Mouse (Mus musculus): ENCODE results near the gene Ttll8. TPM values are rescaled to one million over a fixed set of nuclear protein-coding genes. Genes with fewer than 3 reads are reported as not detected.

Gene Ttll8
- polyA plus RNA-seq, 1 experiment from 2014 or later = 0.16 TPM

DNA sequence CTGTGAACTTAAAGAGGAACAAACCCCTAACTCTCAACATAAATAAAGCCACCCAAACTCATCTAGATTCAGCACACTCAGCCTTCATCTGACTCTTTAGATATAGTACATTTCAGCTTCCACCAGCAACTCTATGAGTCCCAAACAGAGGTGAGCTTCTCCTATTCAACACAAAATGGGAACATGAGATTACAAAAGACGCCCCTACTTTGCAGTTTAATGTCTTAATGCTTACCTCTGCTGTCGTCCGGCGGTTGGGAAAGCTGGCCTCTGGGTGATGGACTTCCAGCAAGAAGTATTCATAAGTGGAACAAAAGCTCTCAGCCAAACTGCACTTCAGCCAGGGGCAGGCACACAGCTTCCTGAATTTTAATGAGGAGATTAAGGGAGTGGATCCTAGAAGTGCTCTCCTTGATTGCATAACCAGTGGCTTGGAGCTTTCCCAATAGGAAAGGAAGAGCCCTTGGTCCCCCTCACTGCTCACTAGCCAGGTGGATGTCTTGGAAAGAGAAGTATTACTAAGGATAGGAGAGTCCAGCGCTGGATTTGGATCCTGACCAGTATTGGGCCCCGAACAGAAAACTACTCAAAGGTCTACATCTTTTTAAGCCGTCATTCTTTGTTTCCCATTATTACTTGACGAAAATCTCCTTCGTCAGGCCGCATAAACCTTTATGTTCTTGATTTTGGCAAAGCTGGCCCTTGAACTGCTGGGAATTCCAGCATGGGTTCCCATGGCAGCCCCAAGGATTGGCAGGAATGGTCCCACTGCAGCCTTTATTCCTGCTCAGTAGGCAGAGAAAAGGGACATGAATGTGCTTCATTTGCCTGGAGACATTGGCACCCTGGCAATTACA lies 24.3 kb upstream of the Ttll8 start, which contains the start of gene Mlc1:
Gene Mlc1, minus strand, starts transcription at position 727 of the 857 bp plus-strand sequence.
- WGBS = 10% methylated on average over 10 of the region's 10 CpGs
- Histone ChIP-seq H3K27me3 (ENCODE audit: control insufficient read depth, insufficient read depth, low read depth, low read length) (no peaks in the 10 kb centered on the region), H3K9ac (ENCODE audit: low read depth, low read length) (no peak within 1 kb of the TSS), H3K4me3 (ENCODE audit: low read depth, low read length) (no peak within 1 kb of the TSS; the same call in 1 of the 2 replicates), H3K4me1 (ENCODE audit: control insufficient read depth, insufficient read depth, low read length) (no peaks in the 10 kb centered on the region), H3K4me2 (ENCODE audit: low read length) (no peak within 1 kb of the TSS; the same call in 1 of the 2 replicates), H3K36me3 (ENCODE audit: control insufficient read depth, insufficient read depth, low read length) (no peaks in the 10 kb centered on the region), H3K27ac (ENCODE audit: low read length) (peak within 1 kb of the TSS; percentile 47), H3K9me3 (replicated peaks; ENCODE audit: control insufficient read depth, low read length, poor library complexity, severe bottlenecking) (no peaks in the 10 kb centered on the region)
- ATAC-seq = peak; percentile 91

- no peak overlapping the region for H3K27ac ChIP-seq (ENCODE audit: low read length)
- H3K4me2 ChIP-seq (ENCODE audit: low read length) = no peak overlapping the region
- 96% methylated on average over 4 of the region's 4 CpGs for WGBS
- no peaks in the 10 kb centered on the region for H3K9me3 ChIP-seq (replicated peaks; ENCODE audit: control insufficient read depth, low read length, poor library complexity, severe bottlenecking)
- no peak overlapping the region for H3K9ac ChIP-seq (ENCODE audit: low read depth, low read length)
- H3K4me1 ChIP-seq (ENCODE audit: control insufficient read depth, insufficient read depth, low read length) = no peaks in the 10 kb centered on the region
- ATAC-seq = no peak
- H3K27me3 ChIP-seq (ENCODE audit: control insufficient read depth, insufficient read depth, low read depth, low read length) = no peaks in the 10 kb centered on the region
- H3K4me3 ChIP-seq (ENCODE audit: low read depth, low read length) = no peak overlapping the region
- no peaks in the 10 kb centered on the region for H3K36me3 ChIP-seq (ENCODE audit: control insufficient read depth, insufficient read depth, low read length)
Measured at GRCm38 (mm10) chr15:88972300-88972699, 18.1 kb upstream of the Ttll8 start.

DNA sequence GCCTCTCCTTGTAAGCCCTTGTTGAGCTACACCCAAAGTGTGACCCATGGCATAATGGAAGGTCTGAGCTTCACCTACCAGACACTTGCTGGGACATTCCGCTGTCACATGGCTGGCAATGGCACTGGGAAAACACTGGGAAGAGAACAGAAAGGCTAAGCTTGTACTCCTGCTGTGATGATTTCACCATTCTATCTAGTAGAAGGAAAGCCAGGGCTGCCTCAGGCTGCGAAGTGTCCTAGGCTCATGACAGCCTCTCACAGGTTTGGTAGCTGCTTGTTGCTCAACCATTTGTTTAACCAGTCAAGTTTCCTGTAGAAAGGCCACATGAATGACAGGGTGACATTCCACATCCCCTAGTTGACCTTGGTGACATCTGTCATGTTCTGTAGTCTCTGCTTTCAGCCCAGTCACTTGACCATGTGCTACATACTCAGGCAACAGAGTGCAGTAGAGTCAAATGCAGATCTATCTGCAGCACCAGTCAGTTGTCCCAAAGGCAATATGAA lies 9.9 kb upstream of the Ttll8 start:
- no peaks in the 10 kb centered on the region for H3K4me1 ChIP-seq (ENCODE audit: control insufficient read depth, insufficient read depth, low read length)
- no peaks in the 10 kb centered on the region for H3K9me3 ChIP-seq (replicated peaks; ENCODE audit: control insufficient read depth, low read length, poor library complexity, severe bottlenecking)
- H3K36me3 ChIP-seq (ENCODE audit: control insufficient read depth, insufficient read depth, low read length) = no peaks in the 10 kb centered on the region
- H3K4me2 ChIP-seq (ENCODE audit: low read length) = no peak overlapping the region
- H3K27me3 ChIP-seq (ENCODE audit: control insufficient read depth, insufficient read depth, low read depth, low read length) = no peaks in the 10 kb centered on the region
- H3K27ac ChIP-seq (ENCODE audit: low read length) = no peak overlapping the region
- ATAC-seq = no peak
- H3K4me3 ChIP-seq (ENCODE audit: low read depth, low read length) = no peak overlapping the region
- 87% methylated on average over 2 of the region's 2 CpGs for WGBS
- H3K9ac ChIP-seq (ENCODE audit: low read depth, low read length) = no peak overlapping the region

DNA sequence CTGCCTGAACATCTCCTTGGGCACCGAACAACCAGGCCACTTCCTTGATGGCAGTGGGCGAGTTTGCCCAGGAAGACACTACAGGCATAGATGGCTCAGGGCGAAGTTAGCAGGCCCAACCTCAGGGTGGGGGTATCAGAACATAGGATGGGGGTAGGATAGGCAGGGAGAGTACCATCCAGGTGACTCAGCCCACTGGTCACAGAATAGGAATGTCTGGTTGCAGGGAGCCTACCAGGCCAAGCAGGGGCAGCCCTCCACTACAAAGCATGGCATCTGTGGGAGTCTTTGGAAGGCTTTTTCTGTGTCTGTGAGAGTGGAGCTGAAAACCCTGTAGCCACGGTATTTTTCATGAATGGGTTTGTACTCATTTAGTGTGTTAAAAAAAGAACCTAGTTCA lies 3.3 kb upstream of the Ttll8 start:
- Histone ChIP-seq H3K4me2 (ENCODE audit: low read length) (no peak overlapping the region), H3K36me3 (ENCODE audit: control insufficient read depth, insufficient read depth, low read length) (no peaks in the 10 kb centered on the region), H3K4me1 (ENCODE audit: control insufficient read depth, insufficient read depth, low read length) (peaks cover 8% of the 10 kb centered on the region; the same call in 1 of the 2 replicates), H3K9me3 (replicated peaks; ENCODE audit: control insufficient read depth, low read length, poor library complexity, severe bottlenecking) (no peaks in the 10 kb centered on the region), H3K9ac (ENCODE audit: low read depth, low read length) (no peak overlapping the region), H3K27ac (ENCODE audit: low read length) (no peak overlapping the region), H3K4me3 (ENCODE audit: low read depth, low read length) (no peak overlapping the region), H3K27me3 (ENCODE audit: control insufficient read depth, insufficient read depth, low read depth, low read length) (peaks cover 5% of the 10 kb centered on the region; the same call in 1 of the 2 replicates)
- 96% methylated on average over 4 of the region's 4 CpGs for WGBS
- no peak for ATAC-seq

GRCm38 (mm10) chr15:88955342-88955741 lies 1.1 kb upstream of the Ttll8 start:
- H3K27ac ChIP-seq (ENCODE audit: low read length) = no peak overlapping the region
- H3K36me3 ChIP-seq (ENCODE audit: control insufficient read depth, insufficient read depth, low read length) = no peaks in the 10 kb centered on the region
- H3K4me3 ChIP-seq (ENCODE audit: low read depth, low read length) = no peak overlapping the region
- H3K9ac ChIP-seq (ENCODE audit: low read depth, low read length) = no peak overlapping the region
- H3K4me2 ChIP-seq (ENCODE audit: low read length) = no peak overlapping the region
- peaks cover 8% of the 10 kb centered on the region; the same call in 1 of the 2 replicates for H3K4me1 ChIP-seq (ENCODE audit: control insufficient read depth, insufficient read depth, low read length)
- H3K27me3 ChIP-seq (ENCODE audit: control insufficient read depth, insufficient read depth, low read depth, low read length) = peaks cover 5% of the 10 kb centered on the region; the same call in 1 of the 2 replicates
- ATAC-seq = no peak
- H3K9me3 ChIP-seq (replicated peaks; ENCODE audit: control insufficient read depth, low read length, poor library complexity, severe bottlenecking) = no peaks in the 10 kb centered on the region
- 85% methylated on average over 6 of the region's 6 CpGs for WGBS

DNA sequence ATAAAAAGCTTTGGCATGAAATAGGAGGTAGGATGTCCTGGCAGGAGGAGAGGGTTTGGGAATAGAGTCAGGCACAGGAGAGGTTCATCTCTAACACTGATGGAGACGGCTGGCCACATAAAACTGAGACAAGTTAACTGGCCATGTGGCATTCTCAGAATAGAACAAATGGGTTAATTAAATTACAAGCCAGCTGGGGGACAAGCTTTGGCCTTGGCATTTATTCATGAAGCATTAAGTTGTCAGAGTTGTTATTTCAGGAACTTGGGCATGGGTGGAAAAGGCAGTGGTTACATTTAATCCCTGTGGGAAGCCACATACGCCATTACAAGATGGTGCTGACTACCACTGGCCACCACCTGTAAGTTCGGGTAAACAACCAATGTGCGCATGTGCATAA lies 3.0 kb downstream of the Ttll8 start:
- no peak overlapping the region for H3K27ac ChIP-seq (ENCODE audit: low read length)
- peaks cover 5% of the 10 kb centered on the region; the same call in 1 of the 2 replicates for H3K27me3 ChIP-seq (ENCODE audit: control insufficient read depth, insufficient read depth, low read depth, low read length)
- no peak overlapping the region for H3K4me3 ChIP-seq (ENCODE audit: low read depth, low read length)
- no peak for ATAC-seq
- no peak overlapping the region for H3K9ac ChIP-seq (ENCODE audit: low read depth, low read length)
- no peak overlapping the region for H3K4me2 ChIP-seq (ENCODE audit: low read length)
- no peaks in the 10 kb centered on the region for H3K36me3 ChIP-seq (ENCODE audit: control insufficient read depth, insufficient read depth, low read length)
- H3K4me1 ChIP-seq (ENCODE audit: control insufficient read depth, insufficient read depth, low read length) = peaks cover 8% of the 10 kb centered on the region; the same call in 1 of the 2 replicates
- H3K9me3 ChIP-seq (replicated peaks; ENCODE audit: control insufficient read depth, low read length, poor library complexity, severe bottlenecking) = no peaks in the 10 kb centered on the region
- 82% methylated on average over 4 of the region's 4 CpGs for WGBS

DNA sequence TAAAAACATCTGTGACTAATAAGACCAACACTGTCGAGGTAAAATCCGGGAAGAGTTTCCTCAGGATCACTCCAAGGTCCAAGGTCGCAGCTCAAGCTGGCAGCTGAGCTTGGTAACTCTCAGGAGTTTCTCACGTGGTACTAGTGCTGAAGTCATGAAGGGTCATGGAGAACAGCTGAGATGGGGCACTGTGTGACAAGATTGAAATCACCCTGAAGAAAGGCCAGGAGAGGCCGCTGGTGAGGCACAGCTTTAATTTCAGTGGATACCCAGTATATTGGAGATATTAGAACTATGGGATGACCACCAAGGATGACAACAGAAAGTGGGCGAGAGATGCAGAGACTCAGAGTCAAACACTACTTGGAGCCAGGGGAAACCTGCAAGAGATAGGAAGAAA lies 7.4 kb downstream of the Ttll8 start:
- H3K9me3 ChIP-seq (replicated peaks; ENCODE audit: control insufficient read depth, low read length, poor library complexity, severe bottlenecking) = no peaks in the 10 kb centered on the region
- H3K4me2 ChIP-seq (ENCODE audit: low read length) = no peak overlapping the region
- no peaks in the 10 kb centered on the region for H3K27me3 ChIP-seq (ENCODE audit: control insufficient read depth, insufficient read depth, low read depth, low read length)
- WGBS = 63% methylated on average over 6 of the region's 6 CpGs
- H3K36me3 ChIP-seq (ENCODE audit: control insufficient read depth, insufficient read depth, low read length) = no peaks in the 10 kb centered on the region
- H3K27ac ChIP-seq (ENCODE audit: low read length) = no peak overlapping the region
- no peak overlapping the region for H3K9ac ChIP-seq (ENCODE audit: low read depth, low read length)
- no peaks in the 10 kb centered on the region for H3K4me1 ChIP-seq (ENCODE audit: control insufficient read depth, insufficient read depth, low read length)
- ATAC-seq = no peak
- H3K4me3 ChIP-seq (ENCODE audit: low read depth, low read length) = no peak overlapping the region

GRCm38 (mm10) chr15:88943896-88944551 lies 10.2 kb downstream of the Ttll8 start:
- no peaks in the 10 kb centered on the region for H3K36me3 ChIP-seq (ENCODE audit: control insufficient read depth, insufficient read depth, low read length)
- H3K9ac ChIP-seq (ENCODE audit: low read depth, low read length) = no peak overlapping the region

GRCm38 (mm10) chr15:88942783-88943182 lies 11.4 kb downstream of the Ttll8 start:
- Histone ChIP-seq H3K27me3 (ENCODE audit: control insufficient read depth, insufficient read depth, low read depth, low read length) (no peaks in the 10 kb centered on the region), H3K9ac (ENCODE audit: low read depth, low read length) (no peak overlapping the region)
- 83% methylated on average over 5 of the region's 5 CpGs for WGBS

More at GRCm38 (mm10) chr15:88943896-88944551, 10.2 kb downstream of the Ttll8 start:
- H3K4me3 ChIP-seq (ENCODE audit: low read depth, low read length) = no peak overlapping the region
- no peaks in the 10 kb centered on the region for H3K9me3 ChIP-seq (replicated peaks; ENCODE audit: control insufficient read depth, low read length, poor library complexity, severe bottlenecking)
- H3K4me1 ChIP-seq (ENCODE audit: control insufficient read depth, insufficient read depth, low read length) = no peaks in the 10 kb centered on the region
- no peak overlapping the region for H3K4me2 ChIP-seq (ENCODE audit: low read length)
- no peak overlapping the region for H3K27ac ChIP-seq (ENCODE audit: low read length)
- 81% methylated on average over 5 of the region's 5 CpGs for WGBS
- ATAC-seq = no peak
- no peaks in the 10 kb centered on the region for H3K27me3 ChIP-seq (ENCODE audit: control insufficient read depth, insufficient read depth, low read depth, low read length)

More at GRCm38 (mm10) chr15:88942783-88943182, 11.4 kb downstream of the Ttll8 start:
- Histone ChIP-seq H3K9me3 (replicated peaks; ENCODE audit: control insufficient read depth, low read length, poor library complexity, severe bottlenecking) (no peaks in the 10 kb centered on the region), H3K4me3 (ENCODE audit: low read depth, low read length) (no peak overlapping the region), H3K36me3 (ENCODE audit: control insufficient read depth, insufficient read depth, low read length) (no peaks in the 10 kb centered on the region), H3K4me1 (ENCODE audit: control insufficient read depth, insufficient read depth, low read length) (no peaks in the 10 kb centered on the region), H3K27ac (ENCODE audit: low read length) (no peak overlapping the region), H3K4me2 (ENCODE audit: low read length) (no peak overlapping the region)
- ATAC-seq = no peak
